Mouse (Mus musculus) megakaryocyte-erythroid progenitor cell, adult 5-6 weeks (primary cell): Measurements from ENCODE around the gene Alad. TPM values are rescaled to one million over a fixed set of nuclear protein-coding genes. Genes with fewer than 3 reads are reported as not detected.
A peak's percentile ranks its signal among the peaks of the same experiment; 100 is the strongest.

Experiments used
- ATAC-seq: replicated peaks from 2 replicates; pipeline ENCODE4 v1.8.0; 2016; ENCODE audit warnings: mild to moderate bottlenecking, inconsistent platforms; ENCODE audit not compliant: severe bottlenecking, poor library complexity, low FRiP score, low TSS enrichment
- total RNA-seq, 2 experiments: library from RNA; stranded (forward) in 1 of 2; stranded (reverse) in 1 of 2; fragments of 200-1000, 215-1000 nt in 1 of 2; fragments of >200 nt in 1 of 2; fragmentation: Nextera tagmentation in 1 of 2; gene quantifications; 2 replicates each; pipeline ENCODE4 v1.2.3; 2014 to 2017

Gene Alad
- total RNA-seq, 2 experiments from 2014 or later, result 137 to 310 TPM

DNA sequence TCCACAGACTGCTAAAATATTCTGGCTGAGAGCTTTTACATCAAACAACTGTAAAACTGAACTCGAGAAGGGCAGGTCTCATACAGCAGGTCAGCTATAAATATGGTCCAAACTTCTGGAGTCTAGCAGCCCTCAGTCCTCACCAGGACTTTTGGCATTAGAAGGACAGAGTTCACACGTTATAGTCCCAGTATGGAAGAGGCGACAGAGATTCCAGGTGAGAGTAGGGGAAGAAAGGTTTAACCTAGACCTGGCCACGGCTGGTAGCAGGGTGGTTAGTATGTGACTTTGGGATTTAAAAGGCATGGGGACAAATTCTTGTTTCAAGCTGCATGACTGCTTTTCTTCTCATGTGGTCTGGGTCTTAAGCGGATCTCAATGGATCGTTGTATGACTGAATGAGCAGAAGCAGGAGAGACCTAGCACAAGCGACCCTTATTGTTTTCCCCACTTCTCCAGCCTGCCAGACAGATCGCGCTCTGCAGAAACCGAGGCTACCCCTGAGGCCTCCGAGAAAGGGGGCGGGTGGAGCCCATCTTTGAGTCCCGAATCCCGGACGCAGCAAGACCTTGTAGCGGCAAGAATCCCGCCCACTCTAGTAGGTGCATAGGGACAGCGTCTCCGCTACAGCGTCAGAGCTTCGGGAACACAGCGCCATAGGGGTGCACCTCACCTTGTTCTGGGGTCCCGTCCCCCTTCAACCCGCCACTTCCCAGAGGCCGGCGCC lies 433 bp downstream of the Alad start:
- 0 out of 2 replicates have a peak, but pooled peaks have one; percentile 3 for ATAC-seq

DNA sequence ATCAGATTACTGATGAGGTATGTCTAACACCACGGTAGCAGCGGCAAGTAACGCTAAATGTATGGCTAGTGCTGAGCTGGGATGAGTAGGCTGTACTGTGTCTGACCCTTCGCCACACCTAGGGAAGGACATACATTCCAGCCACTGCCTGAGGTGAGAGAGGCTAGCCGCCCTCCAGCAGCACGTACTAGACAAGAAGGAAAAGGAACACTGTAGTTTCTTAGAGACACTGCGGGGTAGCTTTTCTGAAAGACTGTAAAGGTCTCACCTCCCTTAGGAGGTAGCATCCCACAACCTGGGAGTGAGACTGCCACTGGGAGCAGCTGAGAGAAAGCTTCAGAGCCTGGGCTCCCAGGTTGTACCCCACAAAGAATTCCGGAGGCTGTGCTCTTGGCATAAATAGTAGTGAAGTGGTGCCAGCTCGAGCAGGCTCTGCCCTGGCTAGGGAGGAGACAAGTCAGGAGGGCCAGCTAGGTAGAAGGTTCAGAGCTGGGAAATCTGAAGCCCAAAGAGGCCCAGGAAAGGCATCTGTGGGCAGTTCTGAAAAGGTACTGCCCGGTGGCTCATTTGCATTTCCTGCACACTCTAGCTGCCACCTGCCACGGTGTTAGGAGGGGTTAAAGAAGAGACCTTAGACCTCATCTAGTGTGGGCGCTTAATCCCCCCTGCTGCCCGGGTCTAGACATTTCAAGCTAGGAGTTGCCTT lies 1.1 kb downstream of the Alad start:
- ATAC-seq, result no peak

DNA sequence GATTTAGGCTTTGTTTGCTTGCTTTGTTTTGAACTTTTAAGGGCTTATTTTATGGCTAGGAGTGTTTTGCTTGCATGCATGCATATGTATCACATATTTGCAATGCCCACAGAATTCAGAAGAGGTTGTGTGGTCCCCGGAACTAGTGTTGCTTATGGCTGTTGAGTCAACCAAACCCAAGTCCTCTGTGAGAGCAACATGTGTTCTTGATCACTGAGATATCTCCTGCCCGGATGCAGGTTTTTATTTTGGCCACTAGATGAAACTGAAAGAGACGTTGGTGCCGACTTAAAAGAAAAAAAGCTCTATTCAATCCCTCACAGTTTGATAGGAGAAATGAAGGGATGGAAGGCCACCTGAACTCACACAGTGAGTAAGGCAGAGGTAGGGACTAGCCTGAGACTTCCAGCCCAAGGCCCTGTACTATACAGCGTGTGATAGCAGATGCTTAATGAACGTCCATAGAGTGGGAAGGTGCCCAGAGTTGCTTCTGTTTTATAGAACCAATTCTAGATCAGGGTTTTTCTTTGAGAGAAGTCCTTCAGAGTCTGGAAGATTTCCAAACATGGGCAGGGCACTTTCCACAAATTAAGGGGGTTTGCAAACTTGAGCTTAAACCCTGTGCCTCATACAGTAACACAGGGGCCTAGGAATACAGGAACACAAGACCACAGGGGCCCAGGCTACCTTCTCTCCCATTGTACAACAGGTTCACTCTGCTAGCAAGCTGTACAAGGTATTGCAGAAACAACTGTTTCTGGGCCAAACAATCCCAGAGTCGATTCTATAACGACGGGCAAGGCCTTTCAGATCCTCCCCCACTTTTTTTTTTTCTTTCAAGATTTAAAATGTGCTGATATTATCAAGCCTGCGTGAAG lies 1.9 kb downstream of the Alad start:
- no peak for ATAC-seq

DNA sequence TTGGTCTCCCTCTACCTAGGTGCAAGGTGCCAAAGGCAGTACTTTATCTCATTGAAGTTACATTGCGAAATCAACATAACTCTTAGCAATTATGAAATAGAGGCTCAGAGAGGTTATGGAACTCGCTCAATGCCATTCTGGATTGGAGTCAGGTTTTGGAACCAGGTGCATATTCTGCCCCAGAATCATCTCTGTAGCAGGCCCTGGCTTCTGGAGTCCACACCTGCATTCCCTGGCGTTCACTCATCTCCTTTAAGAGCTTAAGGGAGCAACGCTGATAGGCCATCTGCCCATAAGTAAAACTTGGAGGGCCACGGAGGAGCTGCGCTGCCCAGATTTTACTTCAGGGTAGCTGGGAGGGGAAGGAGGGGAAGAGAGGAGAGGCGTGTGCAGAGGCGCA lies 2.7 kb downstream of the Alad start:
- peak; percentile 18 for ATAC-seq

DNA sequence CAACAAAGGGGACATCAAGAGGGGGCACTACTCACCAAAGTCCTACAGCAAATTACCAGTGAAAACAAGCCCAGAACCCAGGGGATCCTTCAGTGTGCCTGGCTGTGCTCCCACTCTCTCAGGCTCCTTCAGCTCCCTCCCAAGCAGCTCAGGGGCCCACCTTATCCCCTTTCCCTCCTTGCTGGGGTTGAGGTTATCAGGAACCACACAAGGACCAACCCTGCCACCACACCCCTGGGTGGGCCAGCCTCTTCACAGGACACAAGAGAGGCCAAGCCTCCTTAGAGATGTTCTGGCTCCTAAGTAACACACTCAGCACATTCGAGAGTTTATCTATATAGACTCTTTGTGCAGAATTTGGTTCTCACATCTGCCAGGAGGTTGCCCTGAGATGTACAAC lies 3.1 kb downstream of the Alad start:
- ATAC-seq, result peak; percentile 80

DNA sequence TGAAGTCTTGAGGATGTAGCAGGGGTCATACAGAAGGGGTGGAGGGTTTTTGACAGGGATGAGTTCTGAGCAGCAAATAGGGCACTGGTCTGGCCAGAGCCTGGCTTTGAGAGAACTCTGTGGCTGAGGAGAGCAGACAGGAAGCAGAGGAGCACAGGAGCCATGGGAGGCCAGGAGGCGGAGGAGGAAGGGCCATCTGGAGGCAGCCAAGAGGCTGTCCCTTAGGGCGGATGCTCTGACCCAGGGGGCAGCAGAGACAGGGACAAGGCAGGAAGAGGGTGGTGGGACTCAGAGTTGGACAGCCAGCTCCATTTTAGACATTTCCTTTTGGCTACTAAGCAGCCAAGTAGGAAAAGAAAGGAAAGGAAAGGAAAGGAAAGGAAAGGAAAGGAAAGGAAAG lies 3.6 kb downstream of the Alad start:
- ATAC-seq, result no peak

DNA sequence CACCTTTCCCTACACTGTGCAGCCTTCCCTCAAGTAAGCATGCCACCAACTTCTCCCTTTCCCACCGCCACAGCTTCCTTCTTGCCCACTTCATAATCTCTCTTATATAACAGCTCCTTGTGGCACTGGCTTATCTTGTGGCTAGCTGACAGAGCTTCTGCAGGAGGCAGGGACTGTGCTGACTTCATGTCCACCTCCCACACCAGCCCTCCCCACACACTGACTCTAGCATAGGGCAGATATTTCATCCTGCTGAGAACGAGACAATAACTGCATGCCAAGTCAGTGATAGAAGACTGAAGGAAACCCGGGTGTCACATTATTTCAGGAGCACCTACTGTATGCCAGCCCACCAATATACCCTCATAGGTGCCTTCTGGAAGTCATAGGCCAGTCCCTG lies 4.2 kb downstream of the Alad start:
- ATAC-seq, result peak; percentile 34

DNA sequence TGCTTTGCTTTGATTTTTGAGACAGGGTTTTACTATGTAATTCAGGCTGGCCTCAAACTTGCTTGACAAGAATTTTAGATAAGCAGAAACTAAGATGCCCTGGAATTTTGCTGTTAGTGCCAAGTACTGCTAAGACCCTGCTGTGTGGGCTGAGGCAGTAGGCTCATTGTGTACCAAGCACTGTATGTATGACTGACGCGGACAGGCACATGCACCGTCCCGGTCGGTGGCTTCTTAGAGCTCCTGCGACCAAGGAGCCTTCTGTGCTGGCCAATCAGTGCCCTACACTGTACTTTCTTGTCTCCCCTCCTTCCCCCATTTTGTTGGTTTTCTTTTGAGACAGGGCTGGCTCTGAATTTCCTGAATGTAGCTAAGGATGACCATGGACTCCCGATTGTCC lies 4.7 kb downstream of the Alad start:
- no peak for ATAC-seq

DNA sequence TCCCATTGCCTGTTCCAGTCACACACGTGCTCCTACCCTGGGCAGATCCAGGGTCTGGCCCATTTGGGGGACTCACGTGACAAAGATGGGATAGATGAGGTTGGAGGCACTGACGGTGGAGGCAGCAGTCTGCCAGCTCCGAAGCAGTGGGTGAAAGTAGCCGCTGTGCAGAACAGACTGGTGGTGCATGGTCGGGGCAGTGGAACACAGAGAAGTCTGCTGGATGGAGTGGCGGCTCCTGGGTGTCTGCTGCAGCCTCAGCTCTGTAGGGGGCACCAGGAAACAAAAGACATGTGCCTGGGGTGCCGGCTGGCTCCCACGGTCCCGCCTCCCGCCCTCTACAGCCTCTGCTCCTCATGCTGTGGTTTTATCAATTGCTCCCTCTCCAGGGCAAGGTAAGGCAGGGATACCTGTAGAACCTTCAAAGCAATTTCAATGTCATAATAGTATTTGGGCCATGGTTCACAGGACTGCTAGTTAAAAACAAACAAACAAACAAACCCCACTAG lies 5.7 kb downstream of the Alad start:
- ATAC-seq, result no peak

DNA sequence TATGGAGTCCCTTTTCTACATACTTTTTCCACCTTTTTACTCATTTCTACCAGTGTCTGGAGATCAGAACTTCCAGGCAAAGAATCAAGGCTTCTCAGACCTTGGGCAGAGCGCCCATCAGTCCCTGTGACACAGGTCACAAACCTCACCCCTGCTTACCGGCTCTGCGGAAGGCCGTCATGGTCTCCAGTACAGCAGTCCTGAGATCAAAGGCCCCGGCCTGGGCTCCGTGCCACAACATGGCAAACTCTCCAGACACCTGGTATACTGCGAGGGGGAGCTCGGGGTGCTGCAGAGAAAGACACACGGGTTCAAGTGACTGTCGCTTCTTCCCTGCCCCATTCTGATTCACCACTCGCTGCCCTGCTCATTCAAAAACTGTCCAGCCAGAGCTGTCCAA lies 9.8 kb downstream of the Alad start:
- no peak for ATAC-seq

DNA sequence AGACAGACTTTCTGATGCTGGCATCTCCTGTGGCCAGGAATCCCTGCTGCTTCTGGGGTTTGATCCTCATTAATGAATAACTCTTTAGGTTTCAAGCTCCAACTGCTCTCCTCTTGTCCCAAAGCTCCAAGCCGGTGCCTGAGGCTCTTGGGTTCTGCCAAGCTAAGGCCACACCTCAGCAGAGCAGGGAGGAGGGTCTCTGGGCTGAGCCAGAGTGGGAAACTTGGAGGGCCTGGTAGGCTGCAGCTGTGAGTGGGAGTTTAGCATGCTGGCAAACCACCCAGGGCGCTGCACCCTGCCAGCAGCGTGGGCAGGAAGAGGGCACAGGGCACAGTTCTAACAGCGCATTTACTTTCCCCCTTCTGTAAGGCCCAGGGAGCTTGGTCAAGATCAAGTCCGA lies 10.9 kb downstream of the Alad start:
- no peak for ATAC-seq

DNA sequence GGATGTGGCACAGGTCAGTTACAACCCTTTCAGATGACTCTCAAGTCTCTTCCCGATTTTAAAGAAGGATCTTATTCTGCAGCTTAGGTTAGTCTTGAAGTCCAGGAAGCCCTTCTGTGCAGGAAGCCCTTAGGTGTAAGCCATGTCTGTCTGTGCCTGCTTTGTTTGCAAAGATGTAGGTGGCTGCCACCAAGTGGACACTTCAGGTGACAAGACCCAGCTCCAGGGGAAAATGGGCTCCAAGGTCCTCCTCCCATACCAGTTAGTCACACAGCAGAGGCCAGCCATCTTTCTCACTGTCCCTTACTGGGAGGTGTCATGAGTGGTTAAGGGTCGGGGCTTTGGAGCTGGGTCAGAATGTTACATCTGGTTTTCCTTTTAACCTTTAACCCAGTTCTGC lies 12.9 kb downstream of the Alad start:
- peak; percentile 7; the same call in 1 of the 2 replicates for ATAC-seq

DNA sequence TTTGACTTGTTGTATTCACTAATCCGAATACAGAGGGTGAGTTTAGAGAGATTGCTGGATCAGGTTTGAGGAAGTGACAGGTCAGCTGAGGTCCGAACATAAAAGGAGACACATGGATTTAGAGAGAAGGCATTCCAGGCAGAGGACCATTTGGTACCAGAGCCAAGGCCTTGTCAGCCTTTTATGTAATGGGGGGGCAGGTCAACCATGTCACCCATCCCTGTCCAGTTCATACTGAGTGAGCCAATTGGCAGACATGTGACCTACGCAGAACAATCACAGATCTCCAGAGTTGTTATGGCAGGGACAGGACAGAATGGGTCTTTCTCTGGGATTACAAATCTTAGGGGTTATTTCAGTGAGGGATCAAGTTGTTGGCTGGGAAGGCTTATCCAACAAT lies 13.7 kb downstream of the Alad start:
- ATAC-seq, result no peak

DNA sequence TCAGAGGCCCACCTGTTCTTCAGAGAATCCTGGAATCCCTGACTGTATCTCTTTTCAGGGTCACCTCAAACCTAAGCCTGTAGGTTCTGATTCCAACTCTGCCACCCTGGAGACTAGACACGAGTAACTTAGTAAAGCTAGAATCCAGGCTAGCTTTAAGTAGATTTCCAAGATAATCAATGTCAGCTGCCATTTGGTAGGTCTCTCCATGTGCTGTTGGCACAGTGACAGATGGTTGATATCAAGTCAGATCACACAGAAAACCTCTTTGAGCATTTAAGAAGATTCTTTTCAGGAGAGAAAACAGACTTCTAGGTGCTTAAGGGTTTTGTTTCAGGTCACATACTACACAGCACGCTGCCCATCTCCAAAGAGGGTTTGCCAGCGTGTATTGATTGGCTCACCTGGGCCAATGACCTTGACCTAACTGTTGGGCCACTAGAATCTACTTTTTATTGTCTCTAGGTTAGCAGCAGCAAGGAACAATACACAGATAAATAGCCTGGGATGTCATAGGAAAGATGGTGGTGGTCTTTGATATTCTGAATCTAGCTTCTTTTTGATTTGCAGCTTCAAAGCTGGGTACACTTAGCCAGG lies 16.2 kb downstream of the Alad start, which contains the start of gene Hdhd3:
Hdhd3 (minus strand) TSS at position 94 of the 597 bp plus-strand sequence.
- ATAC-seq, result no peak

DNA sequence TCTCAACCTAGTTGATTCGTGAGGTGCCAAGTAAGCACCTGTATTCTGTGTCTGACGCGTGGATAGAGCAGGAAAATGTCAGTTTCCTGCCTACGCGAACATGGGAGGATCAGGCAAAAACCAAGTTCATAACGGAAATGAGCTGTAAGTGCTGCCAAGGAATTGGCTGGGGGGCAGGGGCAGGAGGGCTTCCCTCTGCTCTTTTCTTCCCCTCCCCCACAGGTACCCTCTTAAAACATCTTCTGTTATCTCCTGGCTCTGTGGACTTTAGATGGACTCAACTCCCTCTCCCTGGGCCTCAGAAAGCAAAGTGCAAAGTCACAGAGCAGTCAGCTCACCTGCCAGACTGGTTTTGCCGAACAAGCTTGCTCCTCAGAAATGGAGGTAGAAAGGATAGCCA lies 16.7 kb downstream of the Alad start:
- no peak for ATAC-seq

DNA sequence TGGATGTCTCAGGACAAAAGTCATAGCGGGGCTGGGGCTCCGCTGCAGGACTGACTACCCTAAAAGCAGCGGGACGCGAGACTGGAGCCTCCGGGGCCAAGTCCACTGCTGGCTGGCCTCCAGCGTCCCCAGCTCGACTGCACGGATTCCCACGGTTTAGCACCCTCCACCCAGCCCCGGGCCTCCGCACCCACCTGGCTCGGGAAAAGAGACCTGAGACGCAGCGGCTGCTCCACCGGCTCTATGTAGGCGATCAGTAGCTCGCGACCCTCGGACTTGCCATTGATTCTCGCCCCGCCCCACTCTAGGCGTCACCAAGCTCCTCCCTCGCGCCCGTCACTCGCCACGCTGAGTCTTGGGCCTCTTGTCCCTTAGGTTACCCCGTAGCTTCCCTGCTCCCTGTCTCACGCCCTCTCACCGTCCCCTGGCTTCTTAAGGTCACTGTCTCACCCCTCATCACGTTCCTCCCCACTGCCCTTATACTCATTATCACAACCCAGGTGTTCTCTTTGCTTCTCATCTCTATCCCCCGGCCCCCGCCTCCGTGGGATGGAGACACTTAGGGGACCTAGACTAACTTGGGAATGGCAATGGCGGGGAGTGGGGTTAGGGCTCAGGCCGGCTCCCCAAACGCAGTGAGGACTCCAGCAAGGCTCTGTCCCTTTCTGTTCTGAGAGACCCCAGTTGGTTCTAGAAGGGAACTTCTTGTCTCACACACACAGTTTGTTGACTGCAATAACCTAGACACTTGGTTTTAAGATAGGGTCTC lies 17.6 kb downstream of the Alad start:
- ATAC-seq, result peak; percentile 92

DNA sequence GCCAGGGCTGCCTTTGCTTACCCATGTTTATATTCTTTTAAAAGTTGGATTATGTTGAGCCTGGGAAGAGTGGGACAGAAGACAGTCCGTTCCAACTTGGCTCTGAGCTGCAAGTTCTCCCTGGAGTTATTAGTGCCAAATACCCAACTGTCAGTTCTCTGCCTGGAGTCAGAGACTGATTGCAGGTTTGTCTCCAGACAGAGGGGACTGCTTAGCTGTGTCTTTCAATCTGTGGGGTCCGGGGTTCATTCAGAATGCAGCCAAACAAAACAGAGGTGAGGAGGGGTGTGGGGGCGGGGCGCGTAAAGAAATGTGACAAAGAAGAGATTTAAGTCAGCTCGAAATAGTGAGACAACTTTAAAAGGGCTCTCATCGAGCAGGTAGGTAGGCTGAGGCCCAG lies 18.2 kb downstream of the Alad start:
- ATAC-seq, result no peak; the same call in 1 of the 2 replicates

DNA sequence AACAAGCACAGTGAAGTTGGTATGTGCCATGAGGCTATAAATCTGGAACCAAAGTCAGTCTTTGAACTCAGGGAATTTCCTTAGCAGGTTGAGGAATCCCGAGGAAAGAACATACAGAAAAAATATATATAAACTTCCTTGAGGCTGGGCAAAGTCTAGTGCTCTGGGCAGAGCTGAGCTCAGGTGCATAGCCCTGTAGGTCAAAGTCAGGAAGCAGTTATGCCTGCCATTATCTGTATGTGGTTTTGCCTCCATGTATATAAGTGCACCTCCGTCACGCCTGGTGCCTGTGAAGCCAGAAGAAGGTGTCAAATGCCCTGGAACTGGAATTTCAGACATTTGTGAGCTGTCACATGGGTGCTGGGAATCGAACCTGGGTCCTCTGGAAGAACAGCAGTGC lies 18.9 kb downstream of the Alad start:
- no peak for ATAC-seq

DNA sequence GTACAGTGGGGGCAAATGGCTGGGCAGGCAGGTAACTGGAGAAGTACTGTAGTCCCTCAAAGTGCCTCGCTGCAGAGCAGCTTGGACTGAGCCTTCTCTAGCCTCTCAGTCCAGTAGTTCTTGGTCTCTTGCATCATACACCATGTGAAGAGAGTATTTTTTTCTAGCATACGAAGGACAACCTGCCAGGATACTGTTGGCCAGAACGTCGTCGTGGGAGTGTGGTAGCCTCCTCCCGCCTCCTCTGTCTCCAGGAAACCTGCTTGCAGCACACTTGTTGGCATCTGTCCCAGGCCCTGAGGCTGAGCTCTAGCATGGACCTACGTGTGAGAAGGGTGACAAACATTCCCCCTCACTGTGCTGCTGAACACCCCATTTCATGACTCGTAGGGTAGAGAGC lies 22.9 kb downstream of the Alad start:
- peak; percentile 67 for ATAC-seq
